Mouse (Mus musculus): Measurements from ENCODE around the gene Uimc1. TPM values are rescaled to one million over a fixed set of nuclear protein-coding genes. Genes with fewer than 3 reads are reported as not detected.
"Not testable (repeated sequence)": the region's sequence is repeated elsewhere in the genome, so short reads cannot be mapped to it uniquely, and the experiment has no call there.

Uimc1 gene
- polyA plus RNA-seq, 1 experiment, result 33.2 TPM

GRCm38 (mm10) chr13:55105045-55105952, 5.2 kb upstream of the Uimc1 start, which contains the start of gene Zfp346:
Gene Zfp346 (plus strand): TSS chr13:55105311.
- H3K27ac ChIP-seq (ENCODE audit: insufficient read depth, low read length), result peak within 1 kb of the TSS; percentile 63
- peak within 1 kb of the TSS; percentile 90 for H3K4me3 ChIP-seq (ENCODE audit: insufficient read depth, low read length)
- TF ChIP-seq CTCF (IDR thresholded peaks at IDR 0.05; ENCODE audit: borderline replicate concordance, insufficient read depth, low read length) (0 out of 2 replicates have a peak, but pooled peaks have one; percentile 19), POLR2A (IDR thresholded peaks at IDR 0.05; ENCODE audit: low read depth, low read length) (peak; percentile 99)
- no peaks in the 10 kb centered on the region; the same call in 1 of the 2 replicates for H3K4me1 ChIP-seq (ENCODE audit: control insufficient read depth, insufficient read depth, low read length)

GRCm38 (mm10) chr13:55103351-55103750, 3.3 kb upstream of the Uimc1 start:
- no peak overlapping the region for H3K4me3 ChIP-seq (ENCODE audit: insufficient read depth, low read length)
- no peaks in the 10 kb centered on the region; the same call in 1 of the 2 replicates for H3K4me1 ChIP-seq (ENCODE audit: control insufficient read depth, insufficient read depth, low read length)
- no peak overlapping the region for H3K27ac ChIP-seq (ENCODE audit: insufficient read depth, low read length)
- TF ChIP-seq POLR2A (IDR thresholded peaks at IDR 0.05; ENCODE audit: low read depth, low read length), result no peak
- TF ChIP-seq CTCF (IDR thresholded peaks at IDR 0.05; ENCODE audit: borderline replicate concordance, insufficient read depth, low read length), result no peak

- H3K4me1 ChIP-seq (ENCODE audit: control insufficient read depth, insufficient read depth, low read length), result no peaks in the 10 kb centered on the region; the same call in 1 of the 2 replicates
- H3K27ac ChIP-seq (ENCODE audit: insufficient read depth, low read length), result no peak overlapping the region
- H3K4me3 ChIP-seq (ENCODE audit: insufficient read depth, low read length), result no peak overlapping the region
- TF ChIP-seq POLR2A (IDR thresholded peaks at IDR 0.05; ENCODE audit: low read depth, low read length) (no peak), CTCF (IDR thresholded peaks at IDR 0.05; ENCODE audit: borderline replicate concordance, insufficient read depth, low read length) (no peak)
Measured at GRCm38 (mm10) chr13:55102366-55102765, 2.3 kb upstream of the Uimc1 start.

GRCm38 (mm10) chr13:55101627-55102026, 1.5 kb upstream of the Uimc1 start:
- Histone ChIP-seq H3K27ac (ENCODE audit: insufficient read depth, low read length) (no peak overlapping the region), H3K4me1 (ENCODE audit: control insufficient read depth, insufficient read depth, low read length) (no peaks in the 10 kb centered on the region), H3K4me3 (ENCODE audit: insufficient read depth, low read length) (no peak overlapping the region)
- TF ChIP-seq CTCF (IDR thresholded peaks at IDR 0.05; ENCODE audit: borderline replicate concordance, insufficient read depth, low read length) (no peak), POLR2A (IDR thresholded peaks at IDR 0.05; ENCODE audit: low read depth, low read length) (no peak)

- Histone ChIP-seq H3K27ac (ENCODE audit: insufficient read depth, low read length) (peak overlapping the region; percentile 78), H3K4me3 (ENCODE audit: insufficient read depth, low read length) (peak overlapping the region; percentile 73), H3K4me1 (ENCODE audit: control insufficient read depth, insufficient read depth, low read length) (no peaks in the 10 kb centered on the region)
- TF ChIP-seq CTCF (IDR thresholded peaks at IDR 0.05; ENCODE audit: borderline replicate concordance, insufficient read depth, low read length) (no peak), POLR2A (IDR thresholded peaks at IDR 0.05; ENCODE audit: low read depth, low read length) (no peak)
Measured at GRCm38 (mm10) chr13:55099066-55099725, 904 bp downstream of the Uimc1 start.

GRCm38 (mm10) chr13:55097841-55098240, 2.3 kb downstream of the Uimc1 start:
- H3K27ac ChIP-seq (ENCODE audit: insufficient read depth, low read length); H3K4me1 ChIP-seq (ENCODE audit: control insufficient read depth, insufficient read depth, low read length): not testable (repeated sequence)

GRCm38 (mm10) chr13:55092588-55092987, 7.5 kb downstream of the Uimc1 start:
- Histone ChIP-seq H3K4me1 (ENCODE audit: control insufficient read depth, insufficient read depth, low read length) (no peaks in the 10 kb centered on the region), H3K4me3 (ENCODE audit: insufficient read depth, low read length) (no peak overlapping the region), H3K27ac (ENCODE audit: insufficient read depth, low read length) (no peak overlapping the region)
- TF ChIP-seq CTCF (IDR thresholded peaks at IDR 0.05; ENCODE audit: borderline replicate concordance, insufficient read depth, low read length), result no peak
- no peak for TF ChIP-seq POLR2A (IDR thresholded peaks at IDR 0.05; ENCODE audit: low read depth, low read length)

More at GRCm38 (mm10) chr13:55097841-55098240, 2.3 kb downstream of the Uimc1 start:
- not testable (repeated sequence) for H3K4me3 ChIP-seq (ENCODE audit: insufficient read depth, low read length)

- Histone ChIP-seq H3K27ac (ENCODE audit: insufficient read depth, low read length) (no peak overlapping the region), H3K4me3 (ENCODE audit: insufficient read depth, low read length) (no peak overlapping the region), H3K4me1 (ENCODE audit: control insufficient read depth, insufficient read depth, low read length) (no peaks in the 10 kb centered on the region)
- TF ChIP-seq CTCF (IDR thresholded peaks at IDR 0.05; ENCODE audit: borderline replicate concordance, insufficient read depth, low read length) (no peak), POLR2A (IDR thresholded peaks at IDR 0.05; ENCODE audit: low read depth, low read length) (no peak)
Measured at GRCm38 (mm10) chr13:55075597-55075996, 24.5 kb downstream of the Uimc1 start.

GRCm38 (mm10) chr13:55071322-55071721, 28.8 kb downstream of the Uimc1 start:
- Histone ChIP-seq H3K27ac (ENCODE audit: insufficient read depth, low read length) (no peak overlapping the region), H3K4me1 (ENCODE audit: control insufficient read depth, insufficient read depth, low read length) (no peaks in the 10 kb centered on the region), H3K4me3 (ENCODE audit: insufficient read depth, low read length) (no peak overlapping the region)
- no peak for TF ChIP-seq CTCF (IDR thresholded peaks at IDR 0.05; ENCODE audit: borderline replicate concordance, insufficient read depth, low read length)
- TF ChIP-seq POLR2A (IDR thresholded peaks at IDR 0.05; ENCODE audit: low read depth, low read length), result no peak

GRCm38 (mm10) chr13:55069719-55070118, 30.4 kb downstream of the Uimc1 start:
- no peaks in the 10 kb centered on the region for H3K4me1 ChIP-seq (ENCODE audit: control insufficient read depth, insufficient read depth, low read length)
- H3K4me3 ChIP-seq (ENCODE audit: insufficient read depth, low read length), result no peak overlapping the region
- no peak for TF ChIP-seq CTCF (IDR thresholded peaks at IDR 0.05; ENCODE audit: borderline replicate concordance, insufficient read depth, low read length)
- TF ChIP-seq POLR2A (IDR thresholded peaks at IDR 0.05; ENCODE audit: low read depth, low read length), result no peak
- no peak overlapping the region for H3K27ac ChIP-seq (ENCODE audit: insufficient read depth, low read length)
